Mouse (Mus musculus): ENCODE data around the gene Alox12b. TPM values are rescaled to one million over a fixed set of nuclear protein-coding genes. Genes with fewer than 3 reads are reported as not detected.
A peak's percentile ranks its signal among the peaks of the same experiment; 100 is the strongest.

The Alox12b gene
- polyA plus RNA-seq, 1 experiment from 2014 or later = not detected

DNA sequence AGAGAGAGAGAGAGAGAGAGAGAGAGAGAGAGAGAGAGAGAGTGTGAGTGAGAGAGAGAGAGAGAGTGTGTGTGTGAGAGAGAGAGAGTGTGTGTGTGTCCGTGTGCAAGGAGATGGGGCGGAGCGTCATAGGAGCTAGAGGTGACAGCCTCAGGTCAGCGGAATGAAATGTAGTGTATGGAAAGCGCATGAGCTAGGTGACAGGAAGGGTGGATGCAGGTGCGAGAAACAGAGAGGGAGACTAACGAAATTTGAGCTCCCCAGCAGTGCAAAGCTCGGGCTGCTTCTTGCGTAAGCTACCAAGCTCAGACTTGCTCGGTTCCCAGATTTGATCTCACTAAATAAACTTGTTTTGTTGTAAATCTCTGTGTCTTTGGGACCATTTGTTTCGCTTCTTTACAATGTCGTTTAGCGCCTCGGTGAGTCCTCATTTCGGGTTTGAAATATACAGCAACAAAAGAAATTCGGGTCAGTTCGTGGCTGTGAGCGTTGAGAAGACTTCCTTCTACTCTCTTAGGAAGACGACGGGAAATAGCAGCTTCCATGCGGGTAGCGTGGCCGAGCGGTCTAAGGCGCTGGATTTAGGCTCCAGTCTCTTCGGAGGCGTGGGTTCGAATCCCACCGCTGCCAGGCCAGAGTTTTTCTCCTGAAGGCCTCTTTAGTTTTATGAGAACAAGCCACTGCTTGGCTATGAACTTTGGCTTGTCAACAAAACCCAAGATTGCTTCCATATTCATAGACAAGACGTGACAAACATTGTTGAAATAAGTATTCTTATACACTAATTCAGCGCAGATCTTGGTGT lies 32.9 kb upstream of the Alox12b start:
- ATAC-seq (ENCODE audit: insufficient read depth) = peak; percentile 69
- peaks cover 68% of the 10 kb centered on the region for H3K4me1 ChIP-seq (replicated peaks)

DNA sequence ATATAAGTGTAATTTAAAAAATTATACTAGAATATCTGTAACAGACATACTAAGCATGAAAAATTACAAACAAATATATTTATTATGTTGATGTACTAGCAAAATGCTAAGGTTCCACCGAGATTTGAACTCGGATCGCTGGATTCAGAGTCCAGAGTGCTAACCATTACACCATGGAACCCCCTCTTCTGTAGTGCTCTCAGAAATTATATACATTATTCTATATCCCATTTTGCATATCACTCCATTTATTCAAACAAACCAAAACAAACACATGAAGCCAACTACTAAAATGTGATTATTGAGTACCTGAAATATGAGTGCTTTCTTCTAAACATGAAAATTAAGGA lies 32.3 kb upstream of the Alox12b start:
- Histone ChIP-seq H3K9ac (no peak overlapping the region), H3K27ac (replicated peaks) (peak overlapping the region; percentile 79; the same call in 1 of the 2 replicates), H3K4me3 (replicated peaks) (peak overlapping the region; percentile 70), H3K9me3 (replicated peaks) (no peaks in the 10 kb centered on the region), H3K4me1 (replicated peaks) (peaks cover 63% of the 10 kb centered on the region), H3K27me3 (peaks cover 69% of the 10 kb centered on the region), H3K4me2 (peak overlapping the region; percentile 98), H3K36me3 (replicated peaks) (no peaks in the 10 kb centered on the region)
- WGBS (ENCODE audit: insufficient replicate concordance) = 0% methylated on average over 3 of the region's 3 CpGs
- ATAC-seq (ENCODE audit: insufficient read depth) = peak; percentile 52

More for the DNA sequence above, 32.9 kb upstream of the Alox12b start:
- Histone ChIP-seq H3K27me3 (peaks cover 69% of the 10 kb centered on the region), H3K36me3 (replicated peaks) (no peaks in the 10 kb centered on the region), H3K9ac (peak overlapping the region; percentile 61), H3K9me3 (replicated peaks) (no peaks in the 10 kb centered on the region), H3K4me3 (replicated peaks) (peak overlapping the region; percentile 70), H3K4me2 (peak overlapping the region; percentile 98), H3K27ac (replicated peaks) (peak overlapping the region; percentile 79)
- under 1% methylated on average over 31 of the region's 31 CpGs for WGBS (ENCODE audit: insufficient replicate concordance)

DNA sequence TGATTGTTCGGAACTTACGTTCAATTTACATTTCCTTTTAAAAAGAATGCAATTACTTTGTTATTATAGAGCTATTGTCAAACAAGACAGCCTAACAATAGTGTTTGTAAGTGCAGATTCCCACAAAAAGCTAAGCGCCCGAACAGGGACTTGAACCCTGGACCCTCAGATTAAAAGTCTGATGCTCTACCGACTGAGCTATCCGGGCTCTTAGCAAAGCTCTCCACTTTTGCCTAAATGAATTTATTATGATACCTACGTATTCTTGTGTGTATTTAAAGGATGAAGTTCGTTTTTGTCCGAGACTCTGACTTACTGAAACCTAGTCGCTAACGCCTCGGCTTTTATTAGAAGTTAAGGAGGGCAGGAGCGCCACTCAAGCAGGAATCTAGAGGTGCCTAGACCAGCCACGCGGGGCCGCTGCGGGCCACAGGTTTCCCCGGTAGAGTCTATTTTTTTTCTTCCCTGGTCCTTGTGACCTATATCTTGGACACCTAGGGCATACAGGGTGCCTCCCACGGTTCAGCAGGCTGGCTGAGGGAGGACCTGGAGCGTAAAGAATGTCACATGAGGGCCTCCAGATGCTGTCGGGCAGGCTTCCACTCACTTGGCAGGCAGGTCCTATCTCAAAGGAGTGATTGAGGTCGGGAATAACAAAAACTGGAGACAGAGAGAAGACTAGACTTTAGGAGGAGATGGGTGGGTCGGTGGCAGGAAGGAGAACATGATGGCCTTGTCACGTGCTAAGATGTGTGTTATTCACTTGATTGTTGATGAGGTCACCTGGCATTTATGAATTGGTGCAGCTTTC lies 31.5 kb upstream of the Alox12b start:
- peaks cover 58% of the 10 kb centered on the region for H3K4me1 ChIP-seq (replicated peaks)
- H3K9me3 ChIP-seq (replicated peaks) = no peaks in the 10 kb centered on the region
- peak overlapping the region; percentile 66 for H3K27ac ChIP-seq (replicated peaks)
- H3K4me2 ChIP-seq = peak overlapping the region; percentile 93
- peaks cover 68% of the 10 kb centered on the region for H3K27me3 ChIP-seq
- under 1% methylated on average over 24 of the region's 24 CpGs for WGBS (ENCODE audit: insufficient replicate concordance)
- no peaks in the 10 kb centered on the region for H3K36me3 ChIP-seq (replicated peaks)
- H3K9ac ChIP-seq = peak overlapping the region; percentile 53
- ATAC-seq (ENCODE audit: insufficient read depth) = peak; percentile 37; the same call in 1 of the 2 replicates
- peak overlapping the region; percentile 62 for H3K4me3 ChIP-seq (replicated peaks)

DNA sequence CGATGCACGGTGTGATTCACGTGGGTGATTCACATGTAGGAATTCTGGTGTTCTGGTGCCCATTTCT lies 31.1 kb upstream of the Alox12b start, which contains the start of gene Aloxe3:
Aloxe3 (plus strand) TSS at position 45 of the 67 bp plus-strand sequence.
- peak within 1 kb of the TSS; percentile 66 for H3K27ac ChIP-seq (replicated peaks)
- H3K4me2 ChIP-seq = peak within 1 kb of the TSS; percentile 93
- H3K4me1 ChIP-seq (replicated peaks) = peaks cover 53% of the 10 kb centered on the region
- H3K36me3 ChIP-seq (replicated peaks) = no peaks in the 10 kb centered on the region
- ATAC-seq (ENCODE audit: insufficient read depth) = no peak
- H3K9me3 ChIP-seq (replicated peaks) = no peaks in the 10 kb centered on the region
- peak within 1 kb of the TSS; percentile 53 for H3K9ac ChIP-seq
- peaks cover 63% of the 10 kb centered on the region for H3K27me3 ChIP-seq
- 5% methylated on average over 3 of the region's 3 CpGs for WGBS (ENCODE audit: insufficient replicate concordance)
- peak within 1 kb of the TSS; percentile 62 for H3K4me3 ChIP-seq (replicated peaks)

DNA sequence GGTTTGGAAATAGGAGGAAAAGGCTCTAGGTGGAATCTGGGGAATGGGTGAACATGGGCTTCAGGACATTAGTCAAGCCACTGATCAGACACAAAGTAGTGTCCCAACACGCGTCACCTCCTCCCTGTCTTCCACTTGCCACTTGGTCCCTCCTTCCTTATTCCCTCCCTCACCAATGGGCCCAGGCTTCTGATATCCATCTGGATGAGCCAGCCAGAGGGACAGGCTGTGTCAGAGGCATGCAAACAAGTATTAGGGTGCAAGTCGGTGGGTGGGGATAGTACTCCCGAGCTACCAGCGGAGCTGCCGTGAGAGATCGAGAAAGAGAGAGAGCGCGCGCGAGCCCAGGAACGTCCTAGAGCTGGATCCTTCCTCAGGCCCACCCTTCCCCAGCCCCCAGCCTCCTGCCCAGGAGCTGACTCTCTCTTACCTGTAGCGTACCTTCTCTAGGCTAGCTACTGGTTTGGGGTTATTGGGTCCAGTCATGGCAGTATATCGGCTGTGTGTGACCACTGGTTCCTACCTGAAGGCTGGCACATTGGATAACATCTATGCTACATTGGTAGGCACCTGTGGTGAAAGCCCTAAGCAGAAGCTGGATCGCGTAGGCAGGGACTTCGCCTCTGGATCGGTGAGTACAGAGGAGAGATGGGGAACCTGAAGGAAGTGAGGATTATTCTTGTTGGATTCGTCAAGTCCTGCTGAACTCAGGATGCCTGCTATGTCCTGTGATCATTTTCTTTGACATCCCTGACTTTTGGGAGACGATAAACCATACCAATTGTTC lies 30.7 kb upstream of the Alox12b start:
- WGBS (ENCODE audit: insufficient replicate concordance) = 14% methylated on average over 20 of the region's 20 CpGs
- no peaks in the 10 kb centered on the region for H3K36me3 ChIP-seq (replicated peaks)
- peaks cover 62% of the 10 kb centered on the region for H3K27me3 ChIP-seq
- H3K9me3 ChIP-seq (replicated peaks) = no peaks in the 10 kb centered on the region
- peaks cover 49% of the 10 kb centered on the region for H3K4me1 ChIP-seq (replicated peaks)
- H3K9ac ChIP-seq = peak overlapping the region; percentile 53
- peak overlapping the region; percentile 62 for H3K4me3 ChIP-seq (replicated peaks)
- H3K27ac ChIP-seq (replicated peaks) = no peak overlapping the region
- peak overlapping the region; percentile 93 for H3K4me2 ChIP-seq
- no peak for ATAC-seq (ENCODE audit: insufficient read depth)

DNA sequence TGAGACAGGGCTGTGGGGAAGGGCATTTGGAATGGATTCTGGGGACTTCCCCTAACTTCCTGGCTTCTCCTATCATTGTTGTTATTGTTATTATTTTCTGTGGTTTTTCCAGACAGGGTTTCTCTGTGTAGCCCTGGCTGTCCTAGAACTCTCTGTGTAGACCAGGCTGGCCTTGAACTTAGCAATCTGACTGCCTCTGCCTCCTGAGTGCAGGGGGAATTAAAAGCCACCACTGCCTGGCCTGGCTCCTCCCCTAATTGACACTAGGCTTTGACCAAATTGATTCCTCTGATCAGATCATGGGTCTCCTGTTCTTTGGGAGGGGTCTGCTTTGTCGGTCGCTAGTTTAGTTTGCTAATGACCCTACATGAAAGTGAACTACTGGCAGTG lies 30.1 kb upstream of the Alox12b start:
- no peak overlapping the region for H3K27ac ChIP-seq (replicated peaks)
- peaks cover 58% of the 10 kb centered on the region for H3K27me3 ChIP-seq
- H3K36me3 ChIP-seq (replicated peaks) = no peaks in the 10 kb centered on the region
- no peak for ATAC-seq (ENCODE audit: insufficient read depth)
- H3K9me3 ChIP-seq (replicated peaks) = no peaks in the 10 kb centered on the region
- H3K4me1 ChIP-seq (replicated peaks) = peaks cover 43% of the 10 kb centered on the region
- WGBS (ENCODE audit: insufficient replicate concordance) = 44% methylated on average over 2 of the region's 2 CpGs
- H3K9ac ChIP-seq = peak overlapping the region; percentile 53; the same call in 1 of the 2 replicates
- peak overlapping the region; percentile 93 for H3K4me2 ChIP-seq
- peak overlapping the region; percentile 62 for H3K4me3 ChIP-seq (replicated peaks)

DNA sequence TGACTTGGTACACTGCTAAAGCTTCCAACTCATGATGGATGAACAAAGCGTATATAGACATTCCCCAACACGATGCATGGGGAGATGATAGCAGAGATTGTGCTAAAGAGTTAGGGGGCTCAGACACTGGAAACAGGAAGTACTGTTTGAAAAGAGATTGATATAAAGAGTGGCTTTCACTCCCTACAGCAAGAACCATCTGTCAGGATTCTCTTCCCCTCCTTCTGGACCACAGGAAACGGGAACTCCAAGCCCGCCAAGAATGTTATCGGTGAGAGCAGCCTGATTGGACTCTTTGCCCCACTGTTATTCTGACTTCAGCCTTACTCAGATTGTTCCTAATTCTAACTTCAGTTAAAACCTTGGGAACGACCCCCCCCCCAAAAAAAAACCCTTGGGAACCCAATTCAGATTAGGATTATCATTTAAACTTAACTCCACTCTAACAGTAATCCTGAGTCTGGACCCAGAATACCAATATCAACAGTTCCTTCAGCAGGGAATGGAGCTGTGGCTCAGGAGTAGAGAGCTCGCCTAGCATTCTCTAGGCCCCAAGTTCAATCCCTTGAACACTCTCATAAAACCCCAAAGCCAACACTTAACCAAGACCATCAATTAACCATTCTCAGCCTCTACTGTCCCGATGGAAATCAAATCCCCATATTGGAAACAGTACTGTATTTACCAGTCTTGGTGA lies 28.2 kb upstream of the Alox12b start:
- Histone ChIP-seq H3K27me3 (peaks cover 54% of the 10 kb centered on the region), H3K4me2 (no peak overlapping the region), H3K4me1 (replicated peaks) (peaks cover 27% of the 10 kb centered on the region), H3K36me3 (replicated peaks) (no peaks in the 10 kb centered on the region), H3K4me3 (replicated peaks) (no peak overlapping the region), H3K9me3 (replicated peaks) (no peaks in the 10 kb centered on the region), H3K9ac (no peak overlapping the region), H3K27ac (replicated peaks) (no peak overlapping the region)
- 35% methylated on average over 8 of the region's 8 CpGs for WGBS (ENCODE audit: insufficient replicate concordance)
- ATAC-seq (ENCODE audit: insufficient read depth) = no peak

DNA sequence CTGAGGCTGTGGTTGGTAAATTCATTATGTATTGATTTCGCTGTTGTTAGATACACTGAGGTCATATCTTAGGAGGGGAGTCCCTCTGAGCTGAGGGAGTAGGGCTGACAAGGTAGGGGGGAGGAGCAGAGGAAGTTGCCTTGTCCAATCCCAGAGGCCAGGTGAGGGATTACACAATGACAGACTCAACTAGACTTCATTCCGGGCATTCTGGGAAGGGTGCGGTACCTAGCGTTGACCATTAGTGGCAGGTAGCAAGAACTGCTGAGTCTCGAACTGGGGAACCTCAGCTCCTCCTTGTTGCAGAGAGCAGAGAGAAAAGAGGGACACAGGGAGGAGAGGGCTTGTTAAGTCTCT lies 23.2 kb upstream of the Alox12b start:
- Histone ChIP-seq H3K9me3 (replicated peaks) (no peaks in the 10 kb centered on the region), H3K9ac (no peak overlapping the region), H3K27me3 (peaks cover 37% of the 10 kb centered on the region), H3K4me1 (replicated peaks) (peaks cover 14% of the 10 kb centered on the region), H3K4me2 (peak overlapping the region; percentile 70), H3K36me3 (replicated peaks) (no peaks in the 10 kb centered on the region), H3K27ac (replicated peaks) (no peak overlapping the region), H3K4me3 (replicated peaks) (peak overlapping the region; percentile 46; the same call in 1 of the 2 replicates)
- ATAC-seq (ENCODE audit: insufficient read depth) = no peak
- 43% methylated on average over 5 of the region's 5 CpGs for WGBS (ENCODE audit: insufficient replicate concordance)

DNA sequence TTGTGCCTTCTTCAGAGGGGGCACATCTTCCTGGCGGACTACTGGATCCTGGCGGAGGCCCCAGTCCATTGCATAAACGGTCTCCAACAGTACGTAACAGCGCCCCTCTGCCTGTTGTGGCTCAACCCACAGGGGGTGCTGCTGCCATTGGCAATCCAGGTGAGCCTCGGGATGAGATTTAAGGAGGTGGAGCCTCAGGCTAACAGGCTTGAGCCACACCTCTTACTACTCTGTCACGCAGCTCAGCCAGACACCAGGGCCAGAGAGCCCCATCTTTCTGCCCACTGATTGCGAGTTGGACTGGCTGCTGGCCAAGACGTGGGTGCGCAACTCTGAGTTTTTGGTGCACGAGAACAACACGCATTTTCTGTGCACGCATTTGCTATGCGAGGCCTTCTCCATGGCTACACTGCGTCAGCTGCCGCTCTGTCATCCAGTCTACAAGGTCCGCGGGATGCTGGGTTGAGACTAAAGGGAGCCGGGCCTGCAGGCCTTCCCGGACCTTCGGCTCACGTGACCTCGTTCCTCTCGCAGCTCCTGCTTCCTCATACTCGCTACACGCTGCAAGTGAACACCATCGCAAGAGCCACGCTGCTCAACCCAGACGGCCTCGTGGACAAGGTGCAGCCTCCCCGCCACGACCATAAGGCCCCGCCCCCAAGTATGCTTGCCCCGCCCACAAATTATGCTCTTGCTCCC lies 22.7 kb upstream of the Alox12b start:
- peaks cover 14% of the 10 kb centered on the region for H3K4me1 ChIP-seq (replicated peaks)
- H3K4me2 ChIP-seq = peak overlapping the region; percentile 70
- H3K4me3 ChIP-seq (replicated peaks) = peak overlapping the region; percentile 46
- 7% methylated on average over 34 of the region's 34 CpGs for WGBS (ENCODE audit: insufficient replicate concordance)
- no peak overlapping the region for H3K27ac ChIP-seq (replicated peaks)
- peak; percentile 46 for ATAC-seq (ENCODE audit: insufficient read depth)
- no peaks in the 10 kb centered on the region for H3K9me3 ChIP-seq (replicated peaks)
- H3K9ac ChIP-seq = no peak overlapping the region
- H3K36me3 ChIP-seq (replicated peaks) = no peaks in the 10 kb centered on the region
- peaks cover 32% of the 10 kb centered on the region for H3K27me3 ChIP-seq

DNA sequence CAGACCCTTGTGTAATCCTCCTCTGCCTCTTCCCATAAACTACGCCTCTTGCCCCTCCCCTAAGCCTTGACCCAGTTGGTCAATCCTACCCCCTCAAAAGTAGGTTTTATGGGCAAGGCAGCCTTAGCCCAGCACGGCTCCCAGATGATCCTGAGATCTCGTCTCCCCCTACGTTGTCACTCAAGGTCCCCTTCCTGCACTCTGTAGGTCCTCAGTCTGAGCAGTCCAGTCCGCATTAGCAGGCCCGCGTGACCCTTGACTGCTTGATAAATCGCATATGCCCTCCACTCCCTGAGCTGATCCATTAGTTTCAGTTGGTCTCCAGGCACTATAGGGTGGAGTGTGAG lies 22.2 kb upstream of the Alox12b start:
- ATAC-seq (ENCODE audit: insufficient read depth) = peak; percentile 32

More for the DNA sequence above, 22.2 kb upstream of the Alox12b start:
- H3K9ac ChIP-seq = no peak overlapping the region
- H3K36me3 ChIP-seq (replicated peaks) = no peaks in the 10 kb centered on the region
- H3K4me1 ChIP-seq (replicated peaks) = peaks cover 14% of the 10 kb centered on the region
- H3K27ac ChIP-seq (replicated peaks) = no peak overlapping the region
- peaks cover 26% of the 10 kb centered on the region for H3K27me3 ChIP-seq
- peak overlapping the region; percentile 70 for H3K4me2 ChIP-seq
- H3K4me3 ChIP-seq (replicated peaks) = peak overlapping the region; percentile 46
- H3K9me3 ChIP-seq (replicated peaks) = no peaks in the 10 kb centered on the region
- 34% methylated on average over 8 of the region's 8 CpGs for WGBS (ENCODE audit: insufficient replicate concordance)

All from liver, embryonic 15.5 days (tissue).